Mouse (Mus musculus) left cerebral cortex, postnatal 36 days (tissue): Measurements from ENCODE around the gene Ak2. TPM values are rescaled to one million over a fixed set of nuclear protein-coding genes. Genes with fewer than 3 reads are reported as not detected.

ENCODE experiments used
- DNase-seq, 2 experiments: peaks; one replicate each; pipeline ENCODE4 v3.0.0; 2021 to 2022; ENCODE audit warnings: low spot score in 2 of 2, mixed read lengths in 1 of 2
- intact Hi-C: fragments of 180-260 bp; cut with DNase I; formaldehyde crosslinking; loops from one replicate; pipeline ENCODE4 v1.15.1; 2025
- total RNA-seq, 2 experiments: library from RNA; stranded (reverse); gene quantifications; 2 replicates each; pipeline ENCODE4 v1.2.3; 2021

Gene Ak2
- 10 to 100 TPM; 22.5 to 24.7 TPM for total RNA-seq

GRCm38 (mm10) chr4:128991500-128992008 lies at the start of gene Ak2:
TSS of gene Ak2 (plus strand) at chr4:128991958.
- intact Hi-C loops: no loop called here
- DNase-seq: no peak

- no peak for DNase-seq
- intact Hi-C loops: no loop called here
These were observed 49.4 kb upstream of the Ak2 start for GRCm38 (mm10) chr4:128942346-128942745.

GRCm38 (mm10) chr4:128946736-128947135 lies 45.0 kb upstream of the Ak2 start:
- intact Hi-C loops: no loop called here
- DNase-seq: no peak

- no peak for DNase-seq
- intact Hi-C loops: no loop called here
These were observed 44.3 kb upstream of the Ak2 start for GRCm38 (mm10) chr4:128947326-128947933.

- no peak for DNase-seq
- intact Hi-C loops: no loop called here
These were observed 43.6 kb upstream of the Ak2 start for GRCm38 (mm10) chr4:128948137-128948674.

GRCm38 (mm10) chr4:128949470-128950005 lies 42.2 kb upstream of the Ak2 start:
- intact Hi-C loops: no loop called here
- peak in 1 of 2 experiments; percentile 57 for DNase-seq

GRCm38 (mm10) chr4:128950461-128950860 lies 41.3 kb upstream of the Ak2 start:
- intact Hi-C loops: no loop called here

GRCm38 (mm10) chr4:128953851-128954250 lies 37.9 kb upstream of the Ak2 start:
- DNase-seq: no peak

More at GRCm38 (mm10) chr4:128950461-128950860, 41.3 kb upstream of the Ak2 start:
- no peak for DNase-seq

GRCm38 (mm10) chr4:128957155-128957911 lies 34.4 kb upstream of the Ak2 start:
- DNase-seq: no peak
- intact Hi-C loops: loop anchor here (5.0 kb wide), 1 partner anchor 125 kb away; no protein-coding TSS in a partner anchor

More at GRCm38 (mm10) chr4:128953851-128954250, 37.9 kb upstream of the Ak2 start:
- intact Hi-C loops: no loop called here

GRCm38 (mm10) chr4:128958156-128958555 lies 33.6 kb upstream of the Ak2 start:
- no peak for DNase-seq
- intact Hi-C loops: loop anchor here (5.0 kb wide), 1 partner anchor 124 kb away; no protein-coding TSS in a partner anchor

- DNase-seq: no peak
- intact Hi-C loops: loop anchor here (5.0 kb wide), 1 partner anchor 123 kb away; no protein-coding TSS in a partner anchor
These were observed 32.9 kb upstream of the Ak2 start for GRCm38 (mm10) chr4:128958849-128959248.

- no peak for DNase-seq
- intact Hi-C loops: loop anchor here (5.0 kb wide), 1 partner anchor 123 kb away; no protein-coding TSS in a partner anchor
These were observed 32.1 kb upstream of the Ak2 start for GRCm38 (mm10) chr4:128959676-128960075.

- DNase-seq: no peak
- intact Hi-C loops: no loop called here
These were observed 30.3 kb upstream of the Ak2 start for GRCm38 (mm10) chr4:128961301-128962028.

- peak; percentile 89 to 91 for DNase-seq
- intact Hi-C loops: no loop called here
These were observed 29.5 kb upstream of the Ak2 start, which contains the start of gene Azin2 for GRCm38 (mm10) chr4:128962029-128962925. TSS of gene Azin2 (minus strand) at chr4:128962442.

- intact Hi-C loops: no loop called here
- DNase-seq: no peak
These were observed 28.9 kb upstream of the Ak2 start for GRCm38 (mm10) chr4:128962926-128963290.

GRCm38 (mm10) chr4:128966751-128967150 lies 25.0 kb upstream of the Ak2 start:
- intact Hi-C loops: no loop called here
- no peak for DNase-seq

GRCm38 (mm10) chr4:128969081-128969480 lies 22.7 kb upstream of the Ak2 start:
- DNase-seq: no peak
- intact Hi-C loops: no loop called here
